Mouse (Mus musculus) layer of hippocampus, postnatal 25 days (tissue): Measurements from ENCODE around the gene Cyren. TPM values are rescaled to one million over a fixed set of nuclear protein-coding genes. Genes with fewer than 3 reads are reported as not detected.

ENCODE experiments used
- DNase-seq, 2 experiments: peaks; one replicate each; pipeline ENCODE4 v3.0.0; 2022; ENCODE audit warnings: mixed read lengths in 2 of 2, low spot score in 1 of 2; ENCODE audit errors: extremely low spot score in 1 of 2
- total RNA-seq, 2 experiments: library from RNA; stranded (reverse); gene quantifications; 2 replicates each; pipeline ENCODE4 v1.2.3; 2021

Cyren gene
- 1 to 10 TPM; 4.8 TPM for total RNA-seq

GRCm38 (mm10) chr6:34877509-34878321 is at the start of gene Cyren:
Cyren (minus strand) TSS chr6:34878060.
- DNase-seq, result peak; percentile 77 to 83

GRCm38 (mm10) chr6:34927594-34927993 is 49.7 kb upstream of the Cyren start:
- no peak for DNase-seq

GRCm38 (mm10) chr6:34927156-34927555 is 49.3 kb upstream of the Cyren start:
- peak; percentile 63 to 84 for DNase-seq

GRCm38 (mm10) chr6:34921941-34922340 is 44.1 kb upstream of the Cyren start:
- no peak for DNase-seq

GRCm38 (mm10) chr6:34920631-34921030 is 42.8 kb upstream of the Cyren start:
- no peak for DNase-seq

GRCm38 (mm10) chr6:34919956-34920355 is 42.1 kb upstream of the Cyren start, which contains the start of gene Stra8:
Stra8 (plus strand) TSS chr6:34920163.
- DNase-seq, result no peak

- DNase-seq, result no peak
These were observed 41.3 kb upstream of the Cyren start for GRCm38 (mm10) chr6:34919146-34919545.

- DNase-seq, result no peak
These were observed 36.6 kb upstream of the Cyren start for GRCm38 (mm10) chr6:34914462-34914861.

- no peak for DNase-seq
These were observed 35.6 kb upstream of the Cyren start for GRCm38 (mm10) chr6:34913341-34914040.

- DNase-seq, result peak; percentile 89 to 92
These were observed 32.7 kb upstream of the Cyren start, which contains the start of gene Wdr91 for GRCm38 (mm10) chr6:34910371-34911219. Wdr91 (minus strand) TSS chr6:34910876.

- no peak for DNase-seq
These were observed 31.9 kb upstream of the Cyren start for GRCm38 (mm10) chr6:34909631-34910345.

GRCm38 (mm10) chr6:34907696-34908260 is 29.9 kb upstream of the Cyren start:
- DNase-seq, result no peak

- DNase-seq, result no peak
These were observed 29.3 kb upstream of the Cyren start for GRCm38 (mm10) chr6:34907121-34907614.

- DNase-seq, result no peak
These were observed 28.8 kb upstream of the Cyren start for GRCm38 (mm10) chr6:34906661-34907060.

- DNase-seq, result no peak
These were observed 28.3 kb upstream of the Cyren start for GRCm38 (mm10) chr6:34906125-34906524.

- no peak for DNase-seq
These were observed 26.5 kb upstream of the Cyren start for GRCm38 (mm10) chr6:34904361-34904760.

- DNase-seq, result no peak
These were observed 26.0 kb upstream of the Cyren start for GRCm38 (mm10) chr6:34903851-34904250.

- no peak for DNase-seq
These were observed 25.6 kb upstream of the Cyren start for GRCm38 (mm10) chr6:34903441-34903840.

GRCm38 (mm10) chr6:34902578-34902977 is 24.7 kb upstream of the Cyren start:
- DNase-seq, result no peak
